Mouse (Mus musculus) brown adipose tissue, adult 24 weeks (tissue): ENCODE results near the gene Frzb. TPM values are rescaled to one million over a fixed set of nuclear protein-coding genes. Genes with fewer than 3 reads are reported as not detected.

Experiments
- H3K27ac ChIP-seq: fragments of 200-500 bp; replicated peaks from 2 replicates; pipeline ENCODE4 v1.5.1; 2012; ENCODE audit warnings: low read depth, mild to moderate bottlenecking, low read length
- H3K4me1 ChIP-seq: fragments of 200-500 bp; 2 replicates; pipeline ENCODE4 v1.6.1; 2012; ENCODE audit warnings: low read length, mixed read lengths; ENCODE audit not compliant: control insufficient read depth, insufficient read depth, insufficient read length
- H3K4me3 ChIP-seq: fragments of 200-500 bp; 2 replicates; pipeline ENCODE4 v1.5.1; 2012; ENCODE audit warnings: low read depth, mild to moderate bottlenecking, low read length, moderate library complexity; ENCODE audit not compliant: insufficient read depth
- polyA plus RNA-seq: library from polyadenylated mRNA; stranded (reverse); fragments of >200 nt; gene quantifications from 2 replicates; pipeline ENCODE4 v1.2.4, GENCODE M21; 2012; ENCODE audit not compliant: missing spikeins, insufficient read depth, insufficient read length

The Frzb gene
- polyA plus RNA-seq, 1 experiment: not detected

- Histone ChIP-seq H3K27ac (no peak overlapping the region), H3K4me3 (no peak overlapping the region), H3K4me1 (no peaks in the 10 kb centered on the region)
Measured at GRCm38 (mm10) chr2:80396057-80396456, 51.4 kb downstream of the Frzb start.

GRCm38 (mm10) chr2:80388341-80388740 is 59.1 kb downstream of the Frzb start:
- no peak overlapping the region for H3K27ac ChIP-seq

GRCm38 (mm10) chr2:80387668-80388067 is 59.8 kb downstream of the Frzb start:
- Histone ChIP-seq H3K4me1 (no peaks in the 10 kb centered on the region), H3K27ac (no peak overlapping the region), H3K4me3 (no peak overlapping the region)

More at GRCm38 (mm10) chr2:80388341-80388740, 59.1 kb downstream of the Frzb start:
- Histone ChIP-seq H3K4me3 (no peak overlapping the region), H3K4me1 (no peaks in the 10 kb centered on the region)

GRCm38 (mm10) chr2:80386255-80386654 is 61.2 kb downstream of the Frzb start:
- Histone ChIP-seq H3K4me1 (no peaks in the 10 kb centered on the region), H3K27ac (no peak overlapping the region), H3K4me3 (no peak overlapping the region)

GRCm38 (mm10) chr2:80384447-80384846 is 63.0 kb downstream of the Frzb start:
- no peak overlapping the region for H3K4me3 ChIP-seq
- no peak overlapping the region for H3K27ac ChIP-seq

GRCm38 (mm10) chr2:80379848-80380247 is 67.6 kb downstream of the Frzb start:
- no peaks in the 10 kb centered on the region for H3K4me1 ChIP-seq
- H3K4me3 ChIP-seq: no peak overlapping the region
- H3K27ac ChIP-seq: no peak overlapping the region

More at GRCm38 (mm10) chr2:80384447-80384846, 63.0 kb downstream of the Frzb start:
- H3K4me1 ChIP-seq: no peaks in the 10 kb centered on the region

- Histone ChIP-seq H3K4me1 (no peaks in the 10 kb centered on the region), H3K4me3 (no peak overlapping the region), H3K27ac (no peak overlapping the region)
Measured at GRCm38 (mm10) chr2:80374892-80375291, 72.5 kb downstream of the Frzb start.

- Histone ChIP-seq H3K27ac (no peak overlapping the region), H3K4me3 (no peak overlapping the region), H3K4me1 (no peaks in the 10 kb centered on the region)
Measured at GRCm38 (mm10) chr2:80371458-80371857, 76.0 kb downstream of the Frzb start.

Other genes starting within 250 kb of the Frzb start
- not detected in 2 replicates for gene Prdx6b, start 155.2 kb downstream of the Frzb start, polyA plus RNA-seq
- gene Dnajc10, start 132.2 kb downstream of the Frzb start, polyA plus RNA-seq: 13.0 and 15.3 TPM in 2 replicates
- 80.9 and 88.8 TPM in 2 replicates for gene Nckap1, start 133.8 kb upstream of the Frzb start, polyA plus RNA-seq
- gene Dusp19, start 169.4 kb upstream of the Frzb start, polyA plus RNA-seq: 15.9 and 20.5 TPM in 2 replicates
- gene Nup35, start 169.6 kb upstream of the Frzb start, polyA plus RNA-seq: 10.6 and 16.3 TPM in 2 replicates